Mouse (Mus musculus): ENCODE results near the gene Sec14l1. TPM values are rescaled to one million over a fixed set of nuclear protein-coding genes. Genes with fewer than 3 reads are reported as not detected.
"Not testable (repeated sequence)": the region's sequence is repeated elsewhere in the genome, so short reads cannot be mapped to it uniquely, and the experiment has no call there.

The Sec14l1 gene
- polyA plus RNA-seq (2015; fragmentation: Nextera tagmentation; extraction: Ambion mirVana) = 57.2 and 63.0 TPM in 2 replicates

GRCm38 (mm10) chr11:117114592-117115345 is at the start of gene Sec14l1:
Gene Sec14l1 (plus strand): TSS chr11:117115168.
- H3K4me3 ChIP-seq = peak within 1 kb of the TSS; percentile 88
- H3K4me1 ChIP-seq (replicated peaks) = peaks cover 47% of the 10 kb centered on the region
- peak within 1 kb of the TSS; percentile 99 for H3K27ac ChIP-seq (replicated peaks)
- 0 out of 2 replicates have a peak, but pooled peaks cover 4% of the 10 kb centered on the region for H3K36me3 ChIP-seq
- H3K27me3 ChIP-seq = no peaks in the 10 kb centered on the region
- peak within 1 kb of the TSS; percentile 66 for H3K4me2 ChIP-seq
- under 1% methylated on average over 63 of the region's 67 CpGs for WGBS
- peak within 1 kb of the TSS; percentile 75 for H3K9ac ChIP-seq
- ATAC-seq (ENCODE audit: low FRiP score, low read depth) = peak; percentile 97
- H3K9me3 ChIP-seq = no peaks in the 10 kb centered on the region

DNA sequence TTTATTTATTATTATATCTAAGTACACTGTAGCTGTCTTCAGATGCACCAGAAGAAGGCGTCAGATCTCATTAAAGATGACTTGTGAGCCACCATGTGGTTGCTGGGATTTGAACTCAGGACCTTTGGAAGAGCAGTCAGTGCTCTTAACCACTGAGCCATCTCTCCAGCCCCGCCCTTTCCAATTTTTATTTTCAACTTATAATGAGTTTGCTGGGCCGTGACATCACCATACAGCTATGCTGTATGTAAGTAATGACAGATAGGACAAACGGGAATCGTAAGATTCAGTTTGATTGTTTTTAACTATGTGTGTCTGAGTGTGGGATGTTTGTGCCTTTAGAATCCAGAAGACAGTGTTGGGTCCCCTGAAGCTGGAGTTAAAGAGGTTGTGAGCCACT is 49.4 kb upstream of the Sec14l1 start:
- not testable (repeated sequence) for H3K36me3 ChIP-seq; H3K4me2 ChIP-seq; H3K9me3 ChIP-seq; H3K27ac ChIP-seq (replicated peaks); H3K27me3 ChIP-seq; ATAC-seq (ENCODE audit: low FRiP score, low read depth); H3K9ac ChIP-seq; H3K4me3 ChIP-seq
- H3K4me1 ChIP-seq (replicated peaks) = peaks cover 13% of the 10 kb centered on the region
- 88% methylated on average over 5 of the region's 5 CpGs for WGBS

DNA sequence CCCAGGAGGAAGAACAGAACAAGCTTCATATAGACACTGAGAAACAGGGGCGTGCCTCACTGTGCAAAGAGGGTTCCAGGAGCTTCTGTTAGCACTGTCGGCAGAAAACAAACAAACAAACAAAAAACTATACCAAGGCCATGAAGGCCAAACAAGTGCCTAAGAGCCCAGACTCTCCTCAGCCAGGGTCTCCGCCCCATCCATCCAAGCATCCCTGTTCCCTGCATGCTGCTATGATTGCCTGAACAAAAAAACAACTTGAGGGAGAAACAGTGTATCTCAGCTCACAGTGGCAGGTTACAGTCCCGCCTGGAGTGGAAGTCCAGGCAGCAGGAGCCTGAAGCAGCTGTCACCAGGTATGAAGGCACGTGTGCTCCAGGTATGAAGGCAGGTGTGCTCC is 48.2 kb upstream of the Sec14l1 start:
- 71% methylated on average over 5 of the region's 5 CpGs for WGBS
- Histone ChIP-seq H3K36me3 (no peaks in the 10 kb centered on the region), H3K9me3 (no peaks in the 10 kb centered on the region), H3K4me2 (no peak overlapping the region), H3K9ac (no peak overlapping the region), H3K4me3 (no peak overlapping the region), H3K27ac (replicated peaks) (no peak overlapping the region), H3K27me3 (0 out of 2 replicates have a peak, but pooled peaks cover 3% of the 10 kb centered on the region), H3K4me1 (replicated peaks) (peaks cover 9% of the 10 kb centered on the region)
- ATAC-seq (ENCODE audit: low FRiP score, low read depth) = no peak

DNA sequence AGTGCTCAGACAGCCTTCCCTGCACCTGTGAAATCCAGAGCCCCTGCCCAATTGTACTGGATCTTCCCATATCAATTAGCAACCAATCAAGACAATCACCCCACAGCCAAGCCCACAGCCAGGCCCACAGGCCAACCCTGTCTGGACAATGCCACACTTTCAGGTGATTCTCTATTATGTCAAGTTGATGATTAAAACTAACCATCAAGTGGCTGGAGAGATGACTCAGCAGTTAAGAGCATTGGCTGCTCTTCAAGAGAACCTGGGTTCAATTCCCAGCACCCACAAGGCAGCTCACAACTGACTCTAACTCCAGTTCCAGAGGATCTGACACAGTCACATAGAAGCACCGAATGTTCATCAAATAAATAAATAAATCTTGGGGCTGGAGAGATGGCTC is 46.6 kb upstream of the Sec14l1 start:
- H3K9me3 ChIP-seq = no peaks in the 10 kb centered on the region
- no peak overlapping the region for H3K9ac ChIP-seq
- no peaks in the 10 kb centered on the region for H3K36me3 ChIP-seq
- H3K4me3 ChIP-seq = no peak overlapping the region
- H3K27ac ChIP-seq (replicated peaks) = no peak overlapping the region
- H3K4me2 ChIP-seq = no peak overlapping the region
- H3K4me1 ChIP-seq (replicated peaks) = peaks cover 2% of the 10 kb centered on the region; the same call in 1 of the 2 replicates
- ATAC-seq (ENCODE audit: low FRiP score, low read depth) = no peak
- WGBS = 95% methylated on average over 1 of the region's 1 CpGs
- H3K27me3 ChIP-seq = 0 out of 2 replicates have a peak, but pooled peaks cover 3% of the 10 kb centered on the region

GRCm38 (mm10) chr11:117069027-117069426 is 45.9 kb upstream of the Sec14l1 start:
- 70% methylated on average over 3 of the region's 3 CpGs for WGBS
- ATAC-seq (ENCODE audit: low FRiP score, low read depth) = no peak
- H3K9me3 ChIP-seq = no peaks in the 10 kb centered on the region
- H3K36me3 ChIP-seq = no peaks in the 10 kb centered on the region
- no peak overlapping the region for H3K27ac ChIP-seq (replicated peaks)
- no peak overlapping the region for H3K9ac ChIP-seq
- H3K27me3 ChIP-seq = 0 out of 2 replicates have a peak, but pooled peaks cover 3% of the 10 kb centered on the region
- no peak overlapping the region for H3K4me3 ChIP-seq
- no peak overlapping the region for H3K4me2 ChIP-seq
- H3K4me1 ChIP-seq (replicated peaks) = 0 out of 2 replicates have a peak, but pooled peaks cover 2% of the 10 kb centered on the region

- Histone ChIP-seq H3K4me1 (replicated peaks) (0 out of 2 replicates have a peak, but pooled peaks cover 2% of the 10 kb centered on the region), H3K4me2 (no peak overlapping the region), H3K9ac (no peak overlapping the region), H3K27ac (replicated peaks) (no peak overlapping the region), H3K4me3 (no peak overlapping the region), H3K27me3 (0 out of 2 replicates have a peak, but pooled peaks cover 3% of the 10 kb centered on the region), H3K9me3 (no peaks in the 10 kb centered on the region), H3K36me3 (no peaks in the 10 kb centered on the region)
- ATAC-seq (ENCODE audit: low FRiP score, low read depth) = no peak
- WGBS = 91% methylated on average over 7 of the region's 7 CpGs
These were observed 44.3 kb upstream of the Sec14l1 start for GRCm38 (mm10) chr11:117070711-117071110.

GRCm38 (mm10) chr11:117072128-117072527 is 42.8 kb upstream of the Sec14l1 start:
- Histone ChIP-seq H3K36me3 (no peaks in the 10 kb centered on the region), H3K27me3 (0 out of 2 replicates have a peak, but pooled peaks cover 3% of the 10 kb centered on the region), H3K4me2 (0 out of 2 replicates have a peak overlapping the region, but pooled peaks have one; percentile 6), H3K9ac (no peak overlapping the region), H3K27ac (replicated peaks) (no peak overlapping the region), H3K4me3 (no peak overlapping the region), H3K4me1 (replicated peaks) (peaks cover 11% of the 10 kb centered on the region), H3K9me3 (no peaks in the 10 kb centered on the region)
- no peak for ATAC-seq (ENCODE audit: low FRiP score, low read depth)
- 2% methylated on average over 13 of the region's 13 CpGs for WGBS

DNA sequence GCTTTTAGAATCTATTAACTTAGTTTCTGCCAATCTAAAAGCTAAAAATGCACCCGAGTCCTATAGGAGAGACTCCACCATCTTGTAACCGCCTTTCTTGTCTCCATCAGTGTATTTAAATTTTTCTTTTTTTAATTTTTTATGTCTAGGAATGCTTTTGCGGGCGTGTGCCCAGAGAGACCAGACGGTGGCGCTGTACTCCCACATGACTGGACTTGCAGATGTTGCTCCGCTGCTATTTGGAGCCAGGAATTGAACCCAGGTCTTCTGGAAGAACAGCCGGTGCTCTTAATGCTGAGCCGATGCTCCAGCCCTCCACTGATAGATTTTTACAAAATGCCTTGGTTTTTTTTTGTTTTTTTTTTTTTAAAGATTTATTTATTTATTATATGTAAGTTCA is 41.5 kb upstream of the Sec14l1 start:
- H3K9ac ChIP-seq = no peak overlapping the region
- no peak overlapping the region for H3K4me3 ChIP-seq
- H3K36me3 ChIP-seq = no peaks in the 10 kb centered on the region
- no peak overlapping the region for H3K27ac ChIP-seq (replicated peaks)
- 96% methylated on average over 9 of the region's 9 CpGs for WGBS
- H3K9me3 ChIP-seq = no peaks in the 10 kb centered on the region
- ATAC-seq (ENCODE audit: low FRiP score, low read depth) = no peak
- H3K4me1 ChIP-seq (replicated peaks) = peaks cover 24% of the 10 kb centered on the region
- no peak overlapping the region for H3K4me2 ChIP-seq
- H3K27me3 ChIP-seq = 0 out of 2 replicates have a peak, but pooled peaks cover 3% of the 10 kb centered on the region

DNA sequence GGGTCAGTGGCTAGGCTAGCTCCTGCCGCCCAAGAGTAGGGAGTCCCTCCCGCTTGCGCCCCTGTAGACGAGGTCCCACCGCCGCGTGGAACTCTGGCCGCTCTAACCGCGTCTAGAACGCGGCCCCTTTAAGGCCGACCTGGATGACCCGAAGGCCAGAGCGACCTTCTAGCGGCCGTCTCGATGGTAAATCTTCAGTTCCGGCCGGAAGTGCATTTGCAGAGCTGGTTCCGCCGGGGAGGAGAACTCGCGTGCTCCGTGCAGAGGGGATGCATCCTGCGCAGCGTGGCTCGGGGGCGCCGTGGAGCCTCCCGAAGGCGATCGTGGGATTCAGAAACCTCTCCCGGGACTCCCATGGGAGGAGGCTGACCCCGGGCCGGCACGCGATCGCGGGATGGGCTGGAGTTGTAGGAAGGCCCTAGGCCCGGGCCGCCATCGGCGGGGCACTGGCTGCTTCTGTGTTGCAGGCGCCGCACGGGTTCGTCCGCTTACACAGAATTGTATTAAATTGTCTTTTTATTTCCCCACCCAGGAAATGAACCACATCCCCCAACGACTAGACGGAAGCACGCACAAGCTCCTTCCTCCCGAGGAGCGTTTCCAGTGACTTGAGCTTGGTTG is 38.3 kb upstream of the Sec14l1 start:
- no peaks in the 10 kb centered on the region for H3K9me3 ChIP-seq
- H3K36me3 ChIP-seq = peaks cover 15% of the 10 kb centered on the region
- H3K4me3 ChIP-seq = peak overlapping the region; percentile 85
- peak overlapping the region; percentile 82 for H3K27ac ChIP-seq (replicated peaks)
- under 1% methylated on average over 54 of the region's 54 CpGs for WGBS
- peaks cover 33% of the 10 kb centered on the region for H3K4me1 ChIP-seq (replicated peaks)
- ATAC-seq (ENCODE audit: low FRiP score, low read depth) = peak; percentile 75
- H3K9ac ChIP-seq = peak overlapping the region; percentile 90
- no peaks in the 10 kb centered on the region for H3K27me3 ChIP-seq
- H3K4me2 ChIP-seq = peak overlapping the region; percentile 93

- peak overlapping the region; percentile 90 for H3K9ac ChIP-seq
- H3K4me1 ChIP-seq (replicated peaks) = peaks cover 37% of the 10 kb centered on the region
- 6% methylated on average over 8 of the region's 8 CpGs for whole genome bisulfite sequencing
- H3K4me3 ChIP-seq = peak overlapping the region; percentile 85
- H3K4me2 ChIP-seq = peak overlapping the region; percentile 93
- H3K9me3 ChIP-seq = no peaks in the 10 kb centered on the region
- H3K27ac ChIP-seq (replicated peaks) = peak overlapping the region; percentile 82
- H3K36me3 ChIP-seq = peaks cover 15% of the 10 kb centered on the region
- no peaks in the 10 kb centered on the region for H3K27me3 ChIP-seq
- no peak for ATAC-seq (ENCODE audit: low FRiP score, low read depth)
These were observed 37.7 kb upstream of the Sec14l1 start for GRCm38 (mm10) chr11:117077227-117077626.

- no peaks in the 10 kb centered on the region for H3K27me3 ChIP-seq
- no peak overlapping the region for H3K27ac ChIP-seq (replicated peaks)
- no peak for ATAC-seq (ENCODE audit: low FRiP score, low read depth)
- peaks cover 36% of the 10 kb centered on the region for H3K4me1 ChIP-seq (replicated peaks)
- H3K9me3 ChIP-seq = no peaks in the 10 kb centered on the region
- WGBS = 88% methylated on average over 8 of the region's 8 CpGs
- peaks cover 15% of the 10 kb centered on the region for H3K36me3 ChIP-seq
- peak overlapping the region; percentile 90 for H3K9ac ChIP-seq
- peak overlapping the region; percentile 93 for H3K4me2 ChIP-seq
- peak overlapping the region; percentile 85 for H3K4me3 ChIP-seq
These were observed 37.1 kb upstream of the Sec14l1 start for GRCm38 (mm10) chr11:117077902-117078301.

DNA sequence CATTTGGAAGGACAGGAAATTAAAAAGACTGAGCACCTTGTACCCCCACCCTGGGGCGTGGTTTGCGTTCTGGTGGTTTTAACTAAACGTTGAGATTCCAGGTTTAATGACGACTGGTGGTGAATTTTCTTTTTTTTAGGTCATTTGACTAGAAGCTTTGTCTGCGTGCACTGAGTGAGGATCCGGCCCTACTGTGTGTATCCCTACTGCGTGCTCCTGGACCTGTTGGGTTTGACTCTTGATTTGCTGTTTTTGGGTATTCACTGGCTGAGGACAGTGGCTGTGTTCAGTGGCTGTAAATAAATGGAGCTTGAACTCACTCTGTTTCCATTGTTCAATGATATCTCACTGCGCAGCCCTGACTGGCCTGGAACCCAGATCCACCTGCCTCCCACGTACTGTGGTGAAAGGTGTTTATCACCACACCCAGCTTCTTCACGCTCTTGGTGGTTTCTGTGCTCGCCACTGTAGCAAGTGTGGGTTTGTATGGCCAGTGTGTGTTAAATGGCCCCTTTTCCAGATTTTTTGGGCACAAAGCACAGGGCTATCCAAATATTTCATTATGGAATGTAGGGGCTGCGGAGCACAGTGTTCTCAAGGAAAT is 36.2 kb upstream of the Sec14l1 start:
- H3K9me3 ChIP-seq = no peaks in the 10 kb centered on the region
- ATAC-seq (ENCODE audit: low FRiP score, low read depth) = no peak
- peaks cover 36% of the 10 kb centered on the region for H3K4me1 ChIP-seq (replicated peaks)
- no peak overlapping the region for H3K4me3 ChIP-seq
- WGBS = 94% methylated on average over 12 of the region's 12 CpGs
- H3K27me3 ChIP-seq = no peaks in the 10 kb centered on the region
- H3K9ac ChIP-seq = no peak overlapping the region
- peaks cover 15% of the 10 kb centered on the region for H3K36me3 ChIP-seq
- no peak overlapping the region for H3K4me2 ChIP-seq
- no peak overlapping the region for H3K27ac ChIP-seq (replicated peaks)

All from hindbrain, embryonic 15.5 days (tissue).